Mouse (Mus musculus) ES-E14 (cell line): ENCODE results near the gene Crkl. TPM values are rescaled to one million over a fixed set of nuclear protein-coding genes. Genes with fewer than 3 reads are reported as not detected.

Source experiments
- DNase-seq: peaks from one replicate; pipeline ENCODE4 v3.0.0-alpha.2; 2013; ENCODE audit warnings: low read depth, low spot score
- H3K27ac ChIP-seq: 2 replicates; pipeline ENCODE4 v1.5.1; 2012; ENCODE audit warnings: low read depth, mild to moderate bottlenecking, low read length, moderate library complexity, mixed read lengths; ENCODE audit not compliant: poor library complexity, insufficient read depth, severe bottlenecking
- H3K36me3 ChIP-seq: 2 replicates; pipeline ENCODE4 v1.6.1; 2012; ENCODE audit warnings: mild to moderate bottlenecking, low read length, moderate library complexity, mixed read lengths; ENCODE audit not compliant: control insufficient read depth, poor library complexity, insufficient read depth, severe bottlenecking
- H3K4me1 ChIP-seq, 2 experiments: fragments of 150-350 bp in 1 of 2; sonication (generic) in 1 of 2; 2 replicates each; pipeline ENCODE4 v1.6.1; 2012; ENCODE audit warnings: low read length in 2 of 2, mild to moderate bottlenecking in 1 of 2, mixed read lengths in 1 of 2; ENCODE audit not compliant: control insufficient read depth in 2 of 2, insufficient read depth in 2 of 2, poor library complexity in 1 of 2
- H3K4me3 ChIP-seq, 2 experiments: fragments of 150-350 bp in 1 of 2; sonication (generic) in 1 of 2; 2 replicates each; pipeline ENCODE4 v1.5.1; 2012; ENCODE audit warnings: low read length in 2 of 2, low read depth in 1 of 2, mild to moderate bottlenecking in 1 of 2, mixed read lengths in 1 of 2; ENCODE audit not compliant: insufficient read depth in 1 of 2, poor library complexity in 1 of 2, severe bottlenecking in 1 of 2
- H3K9ac ChIP-seq: 2 replicates; pipeline ENCODE4 v1.6.1; 2012; ENCODE audit warnings: low read depth, mild to moderate bottlenecking, low read length, mixed read lengths; ENCODE audit not compliant: poor library complexity, insufficient read depth, severe bottlenecking
- H3K9me3 ChIP-seq: fragments of 150-350 bp; sonication (generic); 2 replicates; pipeline ENCODE4 v1.6.1; 2012; ENCODE audit warnings: low read depth, mild to moderate bottlenecking, low read length; ENCODE audit not compliant: control insufficient read depth, insufficient read depth
- CHD2 ChIP-seq: IDR thresholded peaks from 2 replicates; pipeline ENCODE4 v1.6.1; 2014; ENCODE audit warnings: mild to moderate bottlenecking, low read depth, low read length, inconsistent platforms
- HCFC1 ChIP-seq: IDR thresholded peaks from 2 replicates; pipeline ENCODE4 v1.6.1; 2012; ENCODE audit warnings: low read length, inconsistent platforms, borderline replicate concordance; ENCODE audit not compliant: insufficient read depth
- MAFK ChIP-seq: IDR thresholded peaks from 2 replicates; pipeline ENCODE4 v1.6.1; 2014; ENCODE audit warnings: mild to moderate bottlenecking, low read depth, low read length, inconsistent platforms; ENCODE audit not compliant: insufficient read depth
- ZC3H11A ChIP-seq: IDR thresholded peaks from 2 replicates; pipeline ENCODE4 v1.6.1; 2012; ENCODE audit warnings: low read depth, mild to moderate bottlenecking, inconsistent platforms, low read length, borderline replicate concordance
- ZNF384 ChIP-seq: IDR thresholded peaks from 2 replicates; pipeline ENCODE4 v1.6.1; 2012; ENCODE audit warnings: low read depth, low read length, inconsistent platforms
- in situ Hi-C, 2 experiments: fragments of 600-800 bp; cut with MboI; formaldehyde crosslinking; loops; one replicate each; pipeline ENCODE4 v1.15.1; 2025; ENCODE audit warnings: low sequenced_read_pairs in 2 of 2, inconsistent platforms in 1 of 2; ENCODE audit not compliant: unreplicated experiment in 2 of 2
- total RNA-seq: library from RNA; depleted of rRNA; stranded (reverse); fragments of 300-350 nt; gene quantifications from 2 replicates; pipeline ENCODE4 v1.2.3, GENCODE M21; 2012

Crkl gene
- total RNA-seq, 1 experiment, result 28.2 TPM

- DNase-seq, result no peak
- Histone ChIP-seq H3K27ac (no peak overlapping the region), H3K36me3 (peaks cover 33% of the 10 kb centered on the region), H3K4me1 (peaks cover 0 to 17% of the 10 kb centered on the region in 2 experiments; a peak in 2 of 4 replicates), H3K9me3 (no peaks in the 10 kb centered on the region), H3K9ac (peak overlapping the region; percentile 33; the same call in 1 of the 2 replicates), H3K4me3 (no peak overlapping the region)
- no peak for TF ChIP-seq HCFC1
- no peak for TF ChIP-seq MAFK
- TF ChIP-seq ZNF384, result no peak
- in situ Hi-C loops, result no loop called here
Measured at GRCm38 (mm10) chr16:17528276-17528675, 76.5 kb downstream of the Crkl start.

GRCm38 (mm10) chr16:17529981-17530586 lies 78.3 kb downstream of the Crkl start:
- H3K4me3 ChIP-seq, result peak overlapping the region; percentile 79 to 83
- no peak for DNase-seq
- peaks cover 21% of the 10 kb centered on the region for H3K36me3 ChIP-seq
- H3K9ac ChIP-seq, result peak overlapping the region; percentile 85
- H3K9me3 ChIP-seq, result no peaks in the 10 kb centered on the region
- no peak for TF ChIP-seq HCFC1
- TF ChIP-seq ZC3H11A, result no peak
- TF ChIP-seq CHD2, result no peak
- TF ChIP-seq MAFK, result no peak
- no peak for TF ChIP-seq ZNF384
- no peak overlapping the region for H3K27ac ChIP-seq
- peaks cover 0 to 17% of the 10 kb centered on the region in 2 experiments; a peak in 2 of 4 replicates for H3K4me1 ChIP-seq
- in situ Hi-C loops, result no loop called here

DNA sequence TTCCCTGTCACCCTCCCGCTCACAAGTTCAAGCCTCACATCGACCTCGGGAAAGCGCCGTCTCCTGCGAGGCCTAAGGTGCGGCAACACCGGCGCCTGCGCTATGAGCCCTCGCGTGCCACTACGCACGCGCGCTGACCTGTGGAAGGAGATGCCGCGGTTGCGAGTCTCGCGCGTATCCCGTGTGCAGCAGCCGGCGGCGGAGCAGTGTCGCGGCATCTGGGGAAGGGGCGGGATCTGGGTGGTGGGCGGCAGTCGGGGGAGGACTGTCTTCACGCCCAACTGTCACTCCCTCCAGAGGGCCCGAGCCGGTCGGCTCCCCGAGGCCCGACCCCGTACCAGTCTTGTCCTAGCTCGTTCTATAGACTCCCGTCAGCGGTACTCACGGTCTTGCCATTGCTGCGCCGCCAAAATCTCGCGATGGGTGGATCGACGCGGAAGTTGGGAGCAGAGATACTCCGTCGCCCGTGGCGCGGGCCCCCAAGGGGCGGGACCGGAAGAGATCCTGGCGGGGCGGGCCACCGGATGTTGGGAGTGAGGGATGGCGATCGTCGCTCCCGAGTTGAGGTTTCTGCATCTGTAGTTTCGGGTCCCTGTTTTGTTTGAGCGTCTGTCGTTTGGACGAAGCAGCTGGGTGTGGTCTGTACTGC lies 79.0 kb downstream of the Crkl start, which contains the start of gene Thap7:
Gene Thap7 (minus strand): TSS at position 497 of the 649 bp plus-strand sequence.
- peaks cover 0 to 17% of the 10 kb centered on the region in 2 experiments; a peak in 2 of 4 replicates for H3K4me1 ChIP-seq
- in situ Hi-C loops, result no loop called here
- H3K9me3 ChIP-seq, result no peaks in the 10 kb centered on the region
- H3K36me3 ChIP-seq, result peaks cover 15% of the 10 kb centered on the region
- H3K9ac ChIP-seq, result peak within 1 kb of the TSS; percentile 85
- H3K27ac ChIP-seq, result peak within 1 kb of the TSS; percentile 75
- H3K4me3 ChIP-seq, result peak within 1 kb of the TSS; percentile 79 to 83
- peak; percentile 96 for DNase-seq
- TF ChIP-seq ZNF384, result no peak
- 0 out of 2 replicates have a peak, but pooled peaks have one; percentile 55 for TF ChIP-seq HCFC1
- peak; percentile 91 for TF ChIP-seq CHD2

DNA sequence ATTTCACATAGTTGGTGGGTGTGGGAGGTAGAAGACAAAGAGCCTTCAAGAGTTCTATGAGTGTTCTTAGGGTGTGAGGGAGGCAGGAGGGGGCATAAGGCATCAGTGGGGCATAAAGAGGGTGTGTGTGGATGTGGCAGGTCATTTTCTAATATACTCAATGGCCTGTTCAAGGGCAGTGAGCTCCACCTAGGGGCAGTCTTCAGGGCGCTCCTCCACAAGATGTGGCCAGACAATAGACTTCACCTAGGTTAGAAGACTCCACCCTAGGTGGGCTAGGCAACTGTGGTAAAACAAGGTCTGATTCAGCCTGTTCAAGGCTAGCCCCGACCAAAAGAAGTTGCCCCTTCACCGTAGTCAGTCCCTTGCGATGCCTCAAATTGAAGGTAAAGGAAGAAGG lies 80.5 kb downstream of the Crkl start:
- H3K27ac ChIP-seq, result no peak overlapping the region
- TF ChIP-seq ZC3H11A, result no peak
- TF ChIP-seq HCFC1, result no peak
- TF ChIP-seq MAFK, result no peak
- no peak for TF ChIP-seq CHD2
- no peak for TF ChIP-seq ZNF384

More for the DNA sequence above, 80.5 kb downstream of the Crkl start:
- no peak overlapping the region for H3K9ac ChIP-seq
- peak overlapping the region in 1 of 2 experiments; percentile 2; a peak in 1 of 4 replicates for H3K4me3 ChIP-seq
- H3K9me3 ChIP-seq, result no peaks in the 10 kb centered on the region
- no peak for DNase-seq
- in situ Hi-C loops, result no loop called here
- H3K36me3 ChIP-seq, result peaks cover 7% of the 10 kb centered on the region; the same call in 1 of the 2 replicates
- H3K4me1 ChIP-seq, result peaks cover 0 to 17% of the 10 kb centered on the region in 2 experiments; a peak in 2 of 4 replicates
